Mouse (Mus musculus): ENCODE measurements at regions not wholly inside any gene's neighbourhood (a gene's known extent, or its start where the extent isn't known, plus 50 kb on each side); places are given as distances from the start of the nearest gene placed in this dataset.

GRCm38 (mm10) chr1:41244627-41245026 lies 439.2 kb downstream of the Tmem182 start:
- no peak for DNase-seq (ENCODE audit: low read depth, low spot score)

GRCm38 (mm10) chr1:41264214-41264613 lies 458.8 kb downstream of the Tmem182 start:
- peak; percentile 46 for DNase-seq (ENCODE audit: low read depth, low spot score)

GRCm38 (mm10) chr1:41271111-41271730 lies 465.8 kb downstream of the Tmem182 start:
- DNase-seq (ENCODE audit: low read depth, low spot score): no peak

GRCm38 (mm10) chr1:41274573-41275270 lies 469.3 kb downstream of the Tmem182 start:
- no peak for DNase-seq (ENCODE audit: low read depth, low spot score)

- DNase-seq (ENCODE audit: low read depth, low spot score): no peak
Observed at GRCm38 (mm10) chr1:41275271-41275624, 469.8 kb downstream of the Tmem182 start.

- DNase-seq (ENCODE audit: low read depth, low spot score): no peak
Observed at GRCm38 (mm10) chr1:41275642-41276041, 470.2 kb downstream of the Tmem182 start.

GRCm38 (mm10) chr1:41276303-41276702 lies 470.9 kb downstream of the Tmem182 start:
- no peak for DNase-seq (ENCODE audit: low read depth, low spot score)

- DNase-seq (ENCODE audit: low read depth, low spot score): no peak
Observed at GRCm38 (mm10) chr1:41285221-41285620, 479.8 kb downstream of the Tmem182 start.

GRCm38 (mm10) chr1:41286221-41286620 lies 480.8 kb downstream of the Tmem182 start:
- DNase-seq (ENCODE audit: low read depth, low spot score): no peak

GRCm38 (mm10) chr1:41326861-41327480 lies 521.6 kb downstream of the Tmem182 start:
- DNase-seq (ENCODE audit: low read depth, low spot score): no peak

GRCm38 (mm10) chr1:41349798-41350758 lies 544.7 kb downstream of the Tmem182 start:
- no peak for DNase-seq (ENCODE audit: low read depth, low spot score)

GRCm38 (mm10) chr1:41359061-41359460 lies 553.7 kb downstream of the Tmem182 start:
- DNase-seq (ENCODE audit: low read depth, low spot score): no peak

GRCm38 (mm10) chr1:41361512-41361911 lies 556.1 kb downstream of the Tmem182 start:
- DNase-seq (ENCODE audit: low read depth, low spot score): no peak

GRCm38 (mm10) chr1:41380013-41380412 lies 574.6 kb downstream of the Tmem182 start:
- DNase-seq (ENCODE audit: low read depth, low spot score): no peak

GRCm38 (mm10) chr1:41381487-41381886 lies 576.1 kb downstream of the Tmem182 start:
- no peak for DNase-seq (ENCODE audit: low read depth, low spot score)

GRCm38 (mm10) chr1:41384731-41385130 lies 579.3 kb downstream of the Tmem182 start:
- no peak for DNase-seq (ENCODE audit: low read depth, low spot score)

- peak; percentile 52 for DNase-seq (ENCODE audit: low read depth, low spot score)
Observed at GRCm38 (mm10) chr1:41386435-41386834, 581.0 kb downstream of the Tmem182 start.

- DNase-seq (ENCODE audit: low read depth, low spot score): peak; percentile 96
Observed at GRCm38 (mm10) chr1:41390102-41390884, 584.9 kb downstream of the Tmem182 start.

- DNase-seq (ENCODE audit: low read depth, low spot score): no peak
Observed at GRCm38 (mm10) chr1:41391071-41391470, 585.7 kb downstream of the Tmem182 start.

- DNase-seq (ENCODE audit: low read depth, low spot score): no peak
Observed at GRCm38 (mm10) chr1:41393287-41393686, 587.9 kb downstream of the Tmem182 start.

GRCm38 (mm10) chr1:41395081-41395480 lies 589.7 kb downstream of the Tmem182 start:
- no peak for DNase-seq (ENCODE audit: low read depth, low spot score)

All from R1 (cell line).